Comparison of ENCODE assay signal across 22 mouse cellular contexts in the genomic region with DNA sequence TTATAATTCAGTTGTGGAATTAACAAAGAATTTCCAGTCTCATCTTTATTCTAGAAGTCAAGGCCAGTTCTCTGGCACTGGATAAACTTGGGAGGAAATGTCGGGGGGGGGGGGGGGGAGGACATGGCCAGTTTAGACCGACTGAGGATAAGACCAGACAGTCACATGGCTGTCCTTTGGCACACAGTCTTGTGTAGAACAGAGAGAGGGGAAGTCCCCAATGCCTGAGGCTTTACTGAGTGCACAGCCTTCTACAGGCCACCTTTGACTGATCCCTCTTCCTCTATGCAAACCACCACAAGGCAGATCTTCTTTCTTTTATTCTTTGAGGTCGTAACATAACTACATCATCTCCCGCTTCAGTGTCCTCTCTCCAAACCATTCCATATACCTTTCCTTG. TPM values are rescaled to one million over a fixed set of nuclear protein-coding genes. Genes with fewer than 3 reads are reported as not detected.
A peak's percentile ranks its signal among the peaks of the same experiment; 100 is the strongest.
DNase-seq lines count a peak whose midpoint lies in the region; ATAC-seq and TF ChIP-seq lines count a peak whose summit lies in the region.
"Had no signal": no experiment of that assay in that cellular context is flagged by ENCODE, and none has a peak within 500 bp of the region (broad histone marks: within the 10 kb centered on the region; RNA-seq: fewer than 3 reads in every experiment).

No protein-coding gene starts in this region.

- H3K27me3 ChIP-seq in kidney, embryonic 15.5 days, result no peaks in the 10 kb centered on the region
- no peaks in the 10 kb centered on the region for H3K27me3 ChIP-seq in MEL (ENCODE audit: control insufficient read depth in 1 of 2, insufficient read depth in 2 of 2, low read length in 2 of 2)
- H3K27me3 ChIP-seq in embryonic facial prominence, embryonic 10.5 days (replicated peaks; ENCODE audit: low read depth, poor library complexity, severe bottlenecking), result no peaks in the 10 kb centered on the region
- H3K27me3 ChIP-seq: embryonic facial prominence, embryonic 12.5 days; liver, embryonic 13.5 days; lung, embryonic 15.5 days; Patski; stomach, embryonic 15.5 days had no signal

- TF ChIP-seq CTCF in MEL (IDR thresholded peaks at IDR 0.05 in 2 of 3, conservative IDR thresholded peaks at IDR 0.05 in 1 of 3; ENCODE audit: control insufficient read depth in 1 of 3, insufficient read depth in 1 of 3, low read depth in 2 of 3, low read length in 3 of 3, poor library complexity in 1 of 3, severe bottlenecking in 1 of 3), result no peak

- H3K4me3 ChIP-seq in kidney, embryonic 15.5 days (replicated peaks), result no peak overlapping the region
- no peak overlapping the region for H3K4me3 ChIP-seq in MEL (ENCODE audit: control insufficient read depth in 1 of 2, insufficient read depth in 1 of 2, low read depth in 2 of 2, low read length in 2 of 2)
- H3K4me3 ChIP-seq in embryonic facial prominence, embryonic 10.5 days, result no peak overlapping the region
- H3K4me3 ChIP-seq: embryonic facial prominence, embryonic 12.5 days; hindbrain, embryonic 15.5 days; left cerebral cortex, adult 2 months; limb, embryonic 10.5 days; liver, embryonic 13.5 days; lung, embryonic 15.5 days; megakaryocyte, embryonic 14.5 days; stomach, embryonic 15.5 days had no signal

- H3K79me2 ChIP-seq in MEL (ENCODE audit: control insufficient read depth, insufficient read depth, low read length, poor library complexity), result no peaks in the 10 kb centered on the region

- peaks cover 10% of the 10 kb centered on the region for H3K4me1 ChIP-seq in kidney, embryonic 15.5 days
- peaks cover 23 to 26% of the 10 kb centered on the region in 2 experiments for H3K4me1 ChIP-seq in MEL (ENCODE audit: control insufficient read depth in 1 of 2, insufficient read depth in 2 of 2, low read length in 2 of 2)
- H3K4me1 ChIP-seq in embryonic facial prominence, embryonic 10.5 days, result no peaks in the 10 kb centered on the region
- H3K4me1 ChIP-seq: embryonic facial prominence, embryonic 12.5 days; hindbrain, embryonic 15.5 days; limb, embryonic 10.5 days; stomach, embryonic 15.5 days had no signal

- no peaks in the 10 kb centered on the region for H3K9me3 ChIP-seq in kidney, embryonic 15.5 days (replicated peaks)
- no peaks in the 10 kb centered on the region for H3K9me3 ChIP-seq in MEL (replicated peaks; ENCODE audit: insufficient read depth, low read length)
- H3K9me3 ChIP-seq in embryonic facial prominence, embryonic 10.5 days, result no peaks in the 10 kb centered on the region
- H3K9me3 ChIP-seq: embryonic facial prominence, embryonic 12.5 days; hindbrain, embryonic 15.5 days; limb, embryonic 10.5 days; liver, embryonic 13.5 days; lung, embryonic 15.5 days; megakaryocyte, embryonic 14.5 days; stomach, embryonic 15.5 days had no signal

- H3K36me3 ChIP-seq in kidney, embryonic 15.5 days, result no peaks in the 10 kb centered on the region
- H3K36me3 ChIP-seq in MEL (ENCODE audit: control insufficient read depth in 1 of 2, insufficient read depth in 2 of 2, low read length in 2 of 2), result peaks cover 0 to 13% of the 10 kb centered on the region in 2 experiments; a peak in 2 of 4 replicates
- no peaks in the 10 kb centered on the region for H3K36me3 ChIP-seq in embryonic facial prominence, embryonic 10.5 days (replicated peaks)
- H3K36me3 ChIP-seq: embryonic facial prominence, embryonic 12.5 days; hindbrain, embryonic 15.5 days; limb, embryonic 10.5 days; liver, embryonic 13.5 days; lung, embryonic 15.5 days; stomach, embryonic 15.5 days had no signal

- no peak for TF ChIP-seq RAD21 in MEL (IDR thresholded peaks at IDR 0.05; ENCODE audit: low read depth, low read length)

- peak; percentile 13 for DNase-seq in gastrocnemius, postnatal 25 days
- no peak for DNase-seq in gastrocnemius, postnatal 4 days (ENCODE audit: low spot score in 2 of 2)
- peak; percentile 74 for DNase-seq in kidney, adult 9 months
- peak; percentile 48 for DNase-seq in MEL (ENCODE audit: low read depth, low spot score)
- DNase-seq in adrenal gland, postnatal 36 days, result peak; percentile 40 to 59
- DNase-seq in embryonic facial prominence, embryonic 10.5 days (ENCODE audit: low spot score), result no peak
- DNase-seq in cerebellum, adult 9-11 months, result no peak
- DNase-seq: cerebellum, adult 2 months; liver, embryonic 13.5 days; right cerebral cortex, postnatal 14 days had no signal

- 72% methylated on average over 4 of the region's 4 CpGs for WGBS in kidney, embryonic 15.5 days
- WGBS in embryonic facial prominence, embryonic 10.5 days, result 79% methylated on average over 4 of the region's 4 CpGs

- ATAC-seq in kidney, embryonic 15.5 days (replicated peaks; ENCODE audit: low FRiP score), result no peak
- ATAC-seq: activated CD4-positive, CD25-positive, alpha-beta regulatory T cell, adult 4 months; intestine, embryonic 16.5 days; Patski had no signal

- no peak for TF ChIP-seq EP300 in MEL (IDR thresholded peaks at IDR 0.05; ENCODE audit: low read depth in 1 of 2, low read length in 2 of 2)

- H3K4me2 ChIP-seq in kidney, embryonic 15.5 days, result no peak overlapping the region
- H3K4me2 ChIP-seq: embryonic facial prominence, embryonic 12.5 days; hindbrain, embryonic 15.5 days; liver, embryonic 13.5 days; lung, embryonic 15.5 days; stomach, embryonic 15.5 days had no signal

- H3K9ac ChIP-seq in kidney, embryonic 15.5 days, result no peak overlapping the region
- no peak overlapping the region for H3K9ac ChIP-seq in MEL (ENCODE audit: control insufficient read depth, low read depth, low read length, poor library complexity, severe bottlenecking)
- H3K9ac ChIP-seq: embryonic facial prominence, embryonic 12.5 days; hindbrain, embryonic 15.5 days; liver, embryonic 13.5 days; lung, embryonic 15.5 days; stomach, embryonic 15.5 days had no signal

- no peak for TF ChIP-seq POLR2A in MEL (IDR thresholded peaks at IDR 0.05; ENCODE audit: control insufficient read depth in 1 of 2, insufficient read depth in 1 of 2, low read depth in 1 of 2, low read length in 2 of 2, poor library complexity in 1 of 2)

- no peak overlapping the region for H3K27ac ChIP-seq in kidney, embryonic 15.5 days
- no peak overlapping the region for H3K27ac ChIP-seq in MEL (ENCODE audit: control insufficient read depth, low read depth, low read length)
- no peak overlapping the region for H3K27ac ChIP-seq in embryonic facial prominence, embryonic 10.5 days (replicated peaks)
- H3K27ac ChIP-seq: embryonic facial prominence, embryonic 12.5 days; hindbrain, embryonic 15.5 days; left cerebral cortex, adult 2 months; limb, embryonic 10.5 days; lung, embryonic 15.5 days; stomach, embryonic 15.5 days had no signal

TF ChIP-seq in MEL, 35 proteins besides CTCF, POLR2A, EP300 and RAD21:
- TF ChIP-seq ZNF384 (IDR thresholded peaks at IDR 0.05; ENCODE audit: low read depth, low read length) (no peak), USF1 (IDR thresholded peaks at IDR 0.05; ENCODE audit: low read depth, low read length) (peak; percentile 57; the same call in 1 of the 2 replicates), NELFE (IDR thresholded peaks at IDR 0.05; ENCODE audit: low read depth, low read length) (no peak), CHD2 (IDR thresholded peaks at IDR 0.05; ENCODE audit: low read length) (no peak), KAT2A (conservative IDR thresholded peaks at IDR 0.05; ENCODE audit: low read depth, low read length) (no peak), CHD1 (IDR thresholded peaks at IDR 0.05; ENCODE audit: low read depth, low read length) (no peak), MYB (IDR thresholded peaks at IDR 0.05; ENCODE audit: low read depth, low read length) (no peak), HCFC1 (IDR thresholded peaks at IDR 0.05; ENCODE audit: low read depth, low read length) (no peak)

RNA-seq across cellular contexts. Expression of gene Col4a3, which starts 49.6 kb away (rescaled TPM):
- total RNA-seq in gastrocnemius, postnatal 25 days (2021), result 1 to 10 TPM; 1.0 to 1.3 TPM
- total RNA-seq in gastrocnemius, postnatal 4 days (2021), result under 1 TPM; 0.21 to 0.52 TPM
- polyA plus RNA-seq in kidney, embryonic 15.5 days (2015; fragmentation: Nextera tagmentation; extraction: Ambion mirVana), result 2.6 and 2.8 TPM in 2 replicates
- total RNA-seq in MEL (2012; rRNA removed), result 0.19 and 0.65 TPM in 2 replicates
- under 1 TPM in 1 of 2 experiments, not detected in 1; 0.47 TPM for polyA plus RNA-seq in MEL (2012; ENCODE audit: insufficient read depth in 1 of 2, insufficient read length in 2 of 2, low read depth in 1 of 2, low replicate concordance in 2 of 2, missing spikeins in 1 of 2)
- 1 to 10 TPM; 2.9 to 4.5 TPM for total RNA-seq in adrenal gland, postnatal 36 days (2021)
- 0.08 and 0.12 TPM in 2 replicates for polyA plus RNA-seq in embryonic facial prominence, embryonic 10.5 days (2016; fragmentation: Nextera tagmentation; extraction: Ambion mirVana)
- total RNA-seq: common myeloid progenitor, adult 5-6 weeks had no signal

RNA-seq across cellular contexts. Expression of gene Col4a4, which starts 49.7 kb away (rescaled TPM):
- total RNA-seq in gastrocnemius, postnatal 25 days (2021), result 1 to 10 TPM; 1.6 to 1.7 TPM
- 1 to 10 TPM in 1 of 2 experiments, under 1 TPM in 1; 0.62 to 1.0 TPM for total RNA-seq in gastrocnemius, postnatal 4 days (2021)
- polyA plus RNA-seq in kidney, embryonic 15.5 days (2015; fragmentation: Nextera tagmentation; extraction: Ambion mirVana), result 3.4 and 3.8 TPM in 2 replicates
- total RNA-seq in MEL (2012; rRNA removed), result not detected in 2 replicates
- polyA plus RNA-seq in MEL (2012; ENCODE audit: insufficient read depth in 1 of 2, insufficient read length in 2 of 2, low read depth in 1 of 2, low replicate concordance in 2 of 2, missing spikeins in 1 of 2), result under 1 TPM in 1 of 2 experiments, not detected in 1; 0.03 TPM
- total RNA-seq in adrenal gland, postnatal 36 days (2021), result 1 to 10 TPM; 7.0 to 8.6 TPM
- 0.03 and 0.06 TPM in 2 replicates for polyA plus RNA-seq in embryonic facial prominence, embryonic 10.5 days (2016; fragmentation: Nextera tagmentation; extraction: Ambion mirVana)

Comparison
In these comparisons a context has a peak if more than half of its experiments do, and no peak if none do; other contexts are left out.
1. DNase-seq: peak in gastrocnemius, postnatal 25 days (single experiment), kidney, adult 9 months (single experiment), MEL (single experiment) and adrenal gland, postnatal 36 days (2 of 2); none in gastrocnemius, postnatal 4 days (0 of 2), embryonic facial prominence, embryonic 10.5 days (single experiment) and cerebellum, adult 9-11 months (single experiment).